Mouse (Mus musculus): ENCODE measurements at regions not wholly inside any gene's neighbourhood (a gene's known extent, or its start where the extent isn't known, plus 50 kb on each side); places are given as distances from the start of the nearest gene placed in this dataset.

- DNase-seq (ENCODE audit: low spot score) (no peak), ATAC-seq (ENCODE audit: extremely low read depth, insufficient number of reproducible peaks, low FRiP score, poor library complexity, severe bottlenecking) (peak; percentile 31; the same call in 1 of the 2 replicates)
- TF ChIP-seq POLR2AphosphoS5 (IDR thresholded peaks at IDR 0.05; ENCODE audit: insufficient replicate concordance, low read depth, low read length) = no peak
- no peak for TF ChIP-seq GATA2 (IDR thresholded peaks at IDR 0.05; ENCODE audit: borderline replicate concordance, low read depth, low read length)
- no peak for TF ChIP-seq TAL1 (conservative IDR thresholded peaks at IDR 0.05; ENCODE audit: low read depth, low read length)
- TF ChIP-seq GATA1 (IDR thresholded peaks at IDR 0.05; ENCODE audit: borderline replicate concordance, low read length) = no peak
- TF ChIP-seq CTCF (IDR thresholded peaks at IDR 0.05; ENCODE audit: low read depth, low read length) = no peak
- no peaks in the 10 kb centered on the region for H3K36me3 ChIP-seq (replicated peaks)
- no peak overlapping the region for H3K4me3 ChIP-seq (ENCODE audit: low read depth, low read length)
- peaks cover 89% of the 10 kb centered on the region for H3K4me1 ChIP-seq (ENCODE audit: insufficient read depth, low read depth, low read length)
- no peaks in the 10 kb centered on the region for H3K27me3 ChIP-seq (ENCODE audit: insufficient read depth, low read length)
- no peaks in the 10 kb centered on the region for H3K9me3 ChIP-seq (replicated peaks)
These were observed 112.6 kb upstream of the Max start for GRCm38 (mm10) chr12:77074602-77075001.

GRCm38 (mm10) chr12:77071700-77072099 lies 109.7 kb upstream of the Max start:
- Histone ChIP-seq H3K36me3 (replicated peaks) (peaks cover 2% of the 10 kb centered on the region), H3K4me3 (ENCODE audit: low read depth, low read length) (no peak overlapping the region), H3K4me1 (ENCODE audit: insufficient read depth, low read depth, low read length) (peaks cover 88% of the 10 kb centered on the region), H3K27me3 (ENCODE audit: insufficient read depth, low read length) (no peaks in the 10 kb centered on the region), H3K9me3 (replicated peaks) (no peaks in the 10 kb centered on the region)
- ATAC-seq (ENCODE audit: extremely low read depth, insufficient number of reproducible peaks, low FRiP score, poor library complexity, severe bottlenecking) = no peak
- no peak for TF ChIP-seq GATA1 (IDR thresholded peaks at IDR 0.05; ENCODE audit: borderline replicate concordance, low read length)
- TF ChIP-seq CTCF (IDR thresholded peaks at IDR 0.05; ENCODE audit: low read depth, low read length) = no peak
- TF ChIP-seq TAL1 (conservative IDR thresholded peaks at IDR 0.05; ENCODE audit: low read depth, low read length) = no peak
- TF ChIP-seq GATA2 (IDR thresholded peaks at IDR 0.05; ENCODE audit: borderline replicate concordance, low read depth, low read length) = no peak
- TF ChIP-seq POLR2AphosphoS5 (IDR thresholded peaks at IDR 0.05; ENCODE audit: insufficient replicate concordance, low read depth, low read length) = no peak
- no peak for DNase-seq (ENCODE audit: low spot score)

- peaks cover 87% of the 10 kb centered on the region for H3K4me1 ChIP-seq (ENCODE audit: insufficient read depth, low read depth, low read length)
- no peaks in the 10 kb centered on the region for H3K27me3 ChIP-seq (ENCODE audit: insufficient read depth, low read length)
- peak; percentile 41 for ATAC-seq (ENCODE audit: extremely low read depth, insufficient number of reproducible peaks, low FRiP score, poor library complexity, severe bottlenecking)
- H3K36me3 ChIP-seq (replicated peaks) = peaks cover 8% of the 10 kb centered on the region
- peak overlapping the region; percentile 51; the same call in 1 of the 2 replicates for H3K4me3 ChIP-seq (ENCODE audit: low read depth, low read length)
- no peaks in the 10 kb centered on the region; the same call in 1 of the 2 replicates for H3K9me3 ChIP-seq (replicated peaks)
- TF ChIP-seq GATA1 (IDR thresholded peaks at IDR 0.05; ENCODE audit: borderline replicate concordance, low read length) = no peak
- no peak for TF ChIP-seq POLR2AphosphoS5 (IDR thresholded peaks at IDR 0.05; ENCODE audit: insufficient replicate concordance, low read depth, low read length)
- TF ChIP-seq GATA2 (IDR thresholded peaks at IDR 0.05; ENCODE audit: borderline replicate concordance, low read depth, low read length) = no peak
- no peak; the same call in 1 of the 2 replicates for TF ChIP-seq TAL1 (conservative IDR thresholded peaks at IDR 0.05; ENCODE audit: low read depth, low read length)
- TF ChIP-seq CTCF (IDR thresholded peaks at IDR 0.05; ENCODE audit: low read depth, low read length) = no peak
- no peak for DNase-seq (ENCODE audit: low spot score)
These were observed 105.9 kb upstream of the Max start for GRCm38 (mm10) chr12:77067938-77068337.

- Histone ChIP-seq H3K9me3 (replicated peaks) (no peaks in the 10 kb centered on the region; the same call in 1 of the 2 replicates), H3K4me3 (ENCODE audit: low read depth, low read length) (peak overlapping the region; percentile 57; the same call in 1 of the 2 replicates), H3K36me3 (replicated peaks) (peaks cover 10% of the 10 kb centered on the region), H3K27me3 (ENCODE audit: insufficient read depth, low read length) (no peaks in the 10 kb centered on the region), H3K4me1 (ENCODE audit: insufficient read depth, low read depth, low read length) (peaks cover 88% of the 10 kb centered on the region)
- DNase-seq (ENCODE audit: low spot score) = peak; percentile 69
- TF ChIP-seq GATA1 (IDR thresholded peaks at IDR 0.05; ENCODE audit: borderline replicate concordance, low read length) = no peak
- TF ChIP-seq CTCF (IDR thresholded peaks at IDR 0.05; ENCODE audit: low read depth, low read length) = no peak
- no peak for TF ChIP-seq GATA2 (IDR thresholded peaks at IDR 0.05; ENCODE audit: borderline replicate concordance, low read depth, low read length)
- TF ChIP-seq POLR2AphosphoS5 (IDR thresholded peaks at IDR 0.05; ENCODE audit: insufficient replicate concordance, low read depth, low read length) = no peak
- peak; percentile 48; the same call in 1 of the 2 replicates for TF ChIP-seq TAL1 (conservative IDR thresholded peaks at IDR 0.05; ENCODE audit: low read depth, low read length)
- peak; percentile 50 for ATAC-seq (ENCODE audit: extremely low read depth, insufficient number of reproducible peaks, low FRiP score, poor library complexity, severe bottlenecking)
These were observed 105.1 kb upstream of the Max start for GRCm38 (mm10) chr12:77067115-77067514.

- TF ChIP-seq GATA2 (IDR thresholded peaks at IDR 0.05; ENCODE audit: borderline replicate concordance, low read depth, low read length) = no peak
- TF ChIP-seq POLR2AphosphoS5 (IDR thresholded peaks at IDR 0.05; ENCODE audit: insufficient replicate concordance, low read depth, low read length) = peak; percentile 86; the same call in 1 of the 2 replicates
- TF ChIP-seq TAL1 (conservative IDR thresholded peaks at IDR 0.05; ENCODE audit: low read depth, low read length) = no peak
- Histone ChIP-seq H3K4me1 (ENCODE audit: insufficient read depth, low read depth, low read length) (peaks cover 90% of the 10 kb centered on the region), H3K27me3 (ENCODE audit: insufficient read depth, low read length) (no peaks in the 10 kb centered on the region), H3K36me3 (replicated peaks) (peaks cover 10% of the 10 kb centered on the region), H3K4me3 (ENCODE audit: low read depth, low read length) (peak overlapping the region; percentile 62), H3K9me3 (replicated peaks) (no peaks in the 10 kb centered on the region; the same call in 1 of the 2 replicates)
- ATAC-seq (ENCODE audit: extremely low read depth, insufficient number of reproducible peaks, low FRiP score, poor library complexity, severe bottlenecking) (peak; percentile 58), DNase-seq (ENCODE audit: low spot score) (peak; percentile 62)
These were observed 103.9 kb upstream of the Max start for GRCm38 (mm10) chr12:77065645-77066512.

- DNase-seq (ENCODE audit: low spot score) (no peak), ATAC-seq (ENCODE audit: extremely low read depth, insufficient number of reproducible peaks, low FRiP score, poor library complexity, severe bottlenecking) (no peak)
- Histone ChIP-seq H3K36me3 (replicated peaks) (peaks cover 10% of the 10 kb centered on the region), H3K4me3 (ENCODE audit: low read depth, low read length) (peak overlapping the region; percentile 31; the same call in 1 of the 2 replicates), H3K27me3 (ENCODE audit: insufficient read depth, low read length) (no peaks in the 10 kb centered on the region), H3K9me3 (replicated peaks) (no peaks in the 10 kb centered on the region; the same call in 1 of the 2 replicates), H3K4me1 (ENCODE audit: insufficient read depth, low read depth, low read length) (peaks cover 92% of the 10 kb centered on the region)
- TF ChIP-seq GATA2 (IDR thresholded peaks at IDR 0.05; ENCODE audit: borderline replicate concordance, low read depth, low read length) (no peak), POLR2AphosphoS5 (IDR thresholded peaks at IDR 0.05; ENCODE audit: insufficient replicate concordance, low read depth, low read length) (no peak)
These were observed 102.0 kb upstream of the Max start for GRCm38 (mm10) chr12:77064048-77064447.
